Mouse (Mus musculus) G1E (cell line): ENCODE data around the gene Rbm4b. TPM values are rescaled to one million over a fixed set of nuclear protein-coding genes. Genes with fewer than 3 reads are reported as not detected.

Experiments
- ATAC-seq: 2 replicates; pipeline ENCODE4 v1.8.0; 2016; ENCODE audit warnings: mild to moderate bottlenecking; ENCODE audit not compliant: insufficient number of reproducible peaks, poor library complexity, low FRiP score, severe bottlenecking; ENCODE audit errors: extremely low read depth
- DNase-seq: peaks from one replicate; pipeline ENCODE4 v3.0.0; 2012; ENCODE audit warnings: low spot score
- H3K27me3 ChIP-seq: 2 replicates; pipeline ENCODE4 v1.6.1; 2012; ENCODE audit warnings: mild to moderate bottlenecking, low read length, inconsistent platforms; ENCODE audit not compliant: insufficient read depth
- H3K36me3 ChIP-seq: replicated peaks from 2 replicates; pipeline ENCODE3; 2012; ENCODE audit warnings: mild to moderate bottlenecking, inconsistent platforms
- H3K4me1 ChIP-seq: 2 replicates; pipeline ENCODE4 v1.6.1; 2012; ENCODE audit warnings: low read depth, low read length, inconsistent platforms, mixed read lengths; ENCODE audit not compliant: insufficient read depth
- H3K4me3 ChIP-seq: 2 replicates; pipeline ENCODE4 v1.5.1; 2012; ENCODE audit warnings: low read depth, mild to moderate bottlenecking, inconsistent platforms, low read length, moderate library complexity, mixed read lengths
- H3K9me3 ChIP-seq: replicated peaks from 2 replicates; pipeline ENCODE4 v1.6.1; 2012; ENCODE audit warnings: inconsistent platforms
- CTCF ChIP-seq: IDR thresholded peaks from 2 replicates; pipeline ENCODE4 v1.5.1; 2012; ENCODE audit warnings: low read depth, low read length, inconsistent platforms, mixed read lengths
- GATA1 ChIP-seq: IDR thresholded peaks from 2 replicates; pipeline ENCODE4 v1.6.1; 2012; ENCODE audit warnings: borderline replicate concordance, low read length, inconsistent platforms, mixed read lengths
- GATA2 ChIP-seq: IDR thresholded peaks from 2 replicates; pipeline ENCODE4 v1.6.1; 2012; ENCODE audit warnings: low read depth, low read length, inconsistent platforms, borderline replicate concordance
- POLR2AphosphoS5 ChIP-seq: IDR thresholded peaks from 2 replicates; pipeline ENCODE4 v1.6.1; 2012; ENCODE audit warnings: low read depth, low read length, inconsistent platforms; ENCODE audit not compliant: insufficient replicate concordance
- TAL1 ChIP-seq: conservative IDR thresholded peaks from 2 replicates; pipeline ENCODE4 v1.6.1; 2012; ENCODE audit warnings: low read depth, low read length, inconsistent platforms, mixed read lengths
- polyA plus RNA-seq: library from polyadenylated mRNA; stranded (reverse); fragments of >175 nt; gene quantifications from 2 replicates; pipeline ENCODE4 v1.2.3, GENCODE M21; 2012
- total RNA-seq, 2 experiments: library from RNA; stranded (forward) in 1 of 2; stranded (reverse) in 1 of 2; fragments of 200-1000 nt in 1 of 2; fragments of >200 nt in 1 of 2; fragmentation: Nextera tagmentation in 1 of 2; gene quantifications; 2 replicates each; pipeline ENCODE4 v1.2.3; 2014 to 2017

Gene Rbm4b
- 8.3 and 9.8 TPM in 2 replicates for total RNA-seq (2014; fragmentation: Nextera tagmentation)
- total RNA-seq (2017), result 16.1 and 20.7 TPM in 2 replicates
- polyA plus RNA-seq, result 5.1 and 5.3 TPM in 2 replicates

GRCm38 (mm10) chr19:4756193-4756911 is at the start of gene Rbm4b:
Gene Rbm4b, plus strand, starts transcription at chr19:4756497.
- TF ChIP-seq POLR2AphosphoS5 (no peak), GATA1 (no peak), GATA2 (no peak), CTCF (no peak), TAL1 (no peak)
- Histone ChIP-seq H3K27me3 (no peaks in the 10 kb centered on the region; the same call in 1 of the 2 replicates), H3K4me1 (peaks cover 30% of the 10 kb centered on the region), H3K36me3 (peaks cover 38% of the 10 kb centered on the region), H3K9me3 (no peaks in the 10 kb centered on the region), H3K4me3 (peak within 1 kb of the TSS; percentile 75)
- peak; percentile 98 for DNase-seq
- ATAC-seq, result peak; percentile 89

- Histone ChIP-seq H3K9me3 (peaks cover 12% of the 10 kb centered on the region), H3K27me3 (peaks cover 12% of the 10 kb centered on the region), H3K4me1 (no peaks in the 10 kb centered on the region), H3K4me3 (no peak overlapping the region), H3K36me3 (no peaks in the 10 kb centered on the region)
- no peak for DNase-seq
- TF ChIP-seq CTCF (no peak), GATA2 (no peak), TAL1 (no peak), GATA1 (no peak), POLR2AphosphoS5 (no peak)
- no peak for ATAC-seq
Measured at GRCm38 (mm10) chr19:4708765-4709164, 47.5 kb upstream of the Rbm4b start.

- DNase-seq, result no peak
- no peak for ATAC-seq
- Histone ChIP-seq H3K9me3 (peaks cover 12% of the 10 kb centered on the region), H3K4me1 (no peaks in the 10 kb centered on the region), H3K4me3 (no peak within 1 kb of the TSS), H3K36me3 (no peaks in the 10 kb centered on the region), H3K27me3 (peaks cover 18% of the 10 kb centered on the region)
- TF ChIP-seq CTCF (no peak), TAL1 (no peak), GATA1 (no peak), GATA2 (no peak), POLR2AphosphoS5 (no peak)
Measured at GRCm38 (mm10) chr19:4711098-4711600, 45.1 kb upstream of the Rbm4b start, which contains the start of gene Sptbn2. Gene Sptbn2, plus strand, starts transcription at chr19:4711167.

- peaks cover 12% of the 10 kb centered on the region for H3K9me3 ChIP-seq
- H3K4me1 ChIP-seq, result no peaks in the 10 kb centered on the region
- peaks cover 18% of the 10 kb centered on the region for H3K27me3 ChIP-seq
- H3K36me3 ChIP-seq, result no peaks in the 10 kb centered on the region
- DNase-seq (no peak), ATAC-seq (no peak)
- no peak overlapping the region for H3K4me3 ChIP-seq
- TF ChIP-seq CTCF, result no peak
- TF ChIP-seq POLR2AphosphoS5, result no peak
- no peak for TF ChIP-seq GATA1
- TF ChIP-seq TAL1, result no peak
- no peak for TF ChIP-seq GATA2
Measured at GRCm38 (mm10) chr19:4711601-4712155, 44.6 kb upstream of the Rbm4b start.

GRCm38 (mm10) chr19:4712156-4712780 is 44.0 kb upstream of the Rbm4b start:
- Histone ChIP-seq H3K36me3 (no peaks in the 10 kb centered on the region), H3K27me3 (peaks cover 20% of the 10 kb centered on the region), H3K4me3 (no peak overlapping the region), H3K4me1 (no peaks in the 10 kb centered on the region), H3K9me3 (peaks cover 12% of the 10 kb centered on the region)
- ATAC-seq (no peak), DNase-seq (no peak)
- TF ChIP-seq GATA2 (no peak), GATA1 (no peak), TAL1 (no peak), POLR2AphosphoS5 (no peak), CTCF (no peak)
